Mouse (Mus musculus) kidney, adult 2 months (tissue): ENCODE measurements around the gene Sirt1. TPM values are rescaled to one million over a fixed set of nuclear protein-coding genes. Genes with fewer than 3 reads are reported as not detected.

Experiments used
- DNase-seq: peaks from one replicate; pipeline ENCODE4 v3.0.0; 2021
- H3K27ac ChIP-seq: fragments of 200-500 bp; 2 replicates; pipeline ENCODE4 v1.5.1; 2012; ENCODE audit warnings: low read depth, low read length, control low read depth, inconsistent platforms; ENCODE audit not compliant: insufficient read depth
- H3K27me3 ChIP-seq: fragments of 200-500 bp; replicated peaks from 2 replicates; pipeline ENCODE4 v1.6.1; 2012; ENCODE audit warnings: mild to moderate bottlenecking, moderate library complexity, low read length, inconsistent platforms; ENCODE audit not compliant: control insufficient read depth, insufficient read depth
- H3K36me3 ChIP-seq: fragments of 200-500 bp; 2 replicates; pipeline ENCODE4 v1.6.1; 2012; ENCODE audit warnings: mild to moderate bottlenecking, moderate library complexity, low read length, inconsistent platforms; ENCODE audit not compliant: control insufficient read depth, insufficient read depth
- H3K4me1 ChIP-seq: fragments of 200-500 bp; 2 replicates; pipeline ENCODE4 v1.6.1; 2011; ENCODE audit warnings: low read length; ENCODE audit not compliant: control insufficient read depth, insufficient read depth
- H3K4me3 ChIP-seq: fragments of 200-500 bp; 2 replicates; pipeline ENCODE4 v1.5.1; 2011; ENCODE audit warnings: mild to moderate bottlenecking, low read depth, low read length, control low read depth; ENCODE audit not compliant: insufficient read depth
- CTCF ChIP-seq: fragments of 200-500 bp; conservative IDR thresholded peaks from 2 replicates; pipeline ENCODE4 v1.5.1; 2011; ENCODE audit warnings: low read depth, mild to moderate bottlenecking, control low read depth, low read length, moderate library complexity, mixed read lengths; ENCODE audit not compliant: insufficient read depth, insufficient read length
- POLR2A ChIP-seq: fragments of 200-500 bp; IDR thresholded peaks from one replicate; pipeline ENCODE4 v1.6.1; 2011; ENCODE audit warnings: low read depth, low read length, control low read depth
- polyA plus RNA-seq: library from polyadenylated mRNA; depleted of rRNA; stranded (reverse); fragments of >200 nt; gene quantifications from 2 replicates; pipeline ENCODE4 v1.2.3, GENCODE M21; 2012; rRNA removed

Sirt1 gene
- polyA plus RNA-seq, 1 experiment: 4.6 TPM

GRCm38 (mm10) chr10:63272401-63272800, 109.1 kb downstream of the Sirt1 start:
- no peak overlapping the region for H3K4me3 ChIP-seq
- H3K36me3 ChIP-seq: peaks cover 1% of the 10 kb centered on the region; the same call in 1 of the 2 replicates
- H3K27me3 ChIP-seq: no peaks in the 10 kb centered on the region
- TF ChIP-seq CTCF (no peak), POLR2A (no peak)
- DNase-seq: no peak
- no peak overlapping the region for H3K27ac ChIP-seq
- no peaks in the 10 kb centered on the region for H3K4me1 ChIP-seq

Other genes with a start within 250 kb of the Sirt1 start
- 0.74 TPM in 1 of 2 replicates, not detected in the other for gene Mypn, start 177.8 kb downstream of the Sirt1 start, polyA plus RNA-seq
- 16.2 and 17.7 TPM in 2 replicates for gene Herc4, start 137.9 kb downstream of the Sirt1 start, polyA plus RNA-seq
- gene Dnajc12, start 739 bp upstream of the Sirt1 start, polyA plus RNA-seq: 44.3 and 70.7 TPM in 2 replicates
- not detected in 2 replicates for gene Gm7075, start 40.1 kb upstream of the Sirt1 start, polyA plus RNA-seq
- gene Ctnna3, start 48.4 kb upstream of the Sirt1 start, polyA plus RNA-seq: 0.09 and 0.15 TPM in 2 replicates